Comparison of ENCODE assay signal across 8 mouse cellular contexts in the genomic region with DNA sequence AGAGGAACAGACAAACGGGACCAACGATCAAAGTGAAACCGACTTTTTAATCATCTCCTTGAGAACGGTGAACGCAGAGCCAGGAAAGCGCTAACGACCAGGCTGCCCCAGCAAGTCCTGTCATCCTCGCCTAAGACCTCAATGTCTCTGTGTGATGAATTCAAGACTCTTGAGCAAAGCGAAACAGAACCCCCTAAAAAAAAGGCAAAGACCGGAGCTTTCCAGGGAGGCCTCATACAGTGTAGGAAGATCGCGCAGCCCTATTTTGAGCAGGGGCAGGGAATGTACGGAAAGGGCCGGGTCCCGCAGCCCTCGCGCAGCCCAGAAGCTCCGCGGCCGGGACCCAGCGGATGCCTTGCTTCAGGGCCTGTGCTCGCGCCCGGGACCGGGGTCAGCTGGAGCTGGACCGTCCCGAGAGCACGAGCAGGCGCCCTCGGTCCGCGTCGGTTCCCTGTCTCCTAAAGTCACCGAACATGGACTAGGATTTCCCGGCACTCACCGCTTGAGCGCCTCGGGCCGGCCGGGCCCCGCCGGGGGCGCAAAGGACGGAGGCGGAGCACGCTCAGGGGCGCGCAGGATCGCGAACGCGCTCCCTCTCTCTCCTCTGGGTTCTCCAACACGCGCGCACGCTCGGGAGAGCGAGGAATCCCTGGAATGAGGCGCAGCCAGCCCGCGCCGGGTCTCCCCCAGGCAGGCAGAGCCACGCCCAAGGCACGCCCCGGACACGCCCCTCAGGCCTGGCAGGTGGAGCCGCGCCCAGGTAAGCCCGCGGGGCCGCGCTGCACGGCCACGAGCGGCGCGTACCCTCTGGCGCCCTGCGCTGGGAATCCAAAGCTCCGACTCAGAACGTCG. TPM values are rescaled to one million over a fixed set of nuclear protein-coding genes. Genes with fewer than 3 reads are reported as not detected.
DNase-seq lines count a peak whose midpoint lies in the region; ATAC-seq and TF ChIP-seq lines count a peak whose summit lies in the region.

No protein-coding gene starts in this region.

- no peak; the same call in 1 of the 2 replicates for ATAC-seq in megakaryocyte-erythroid progenitor cell, adult 5-6 weeks (replicated peaks; ENCODE audit: low FRiP score, low TSS enrichment, poor library complexity, severe bottlenecking)

- DNase-seq in ZHBTc4 (ENCODE audit: low read depth, low spot score) = peak; percentile 99
- peak; percentile 29 to 56 for DNase-seq in cerebellum, postnatal 4 days (ENCODE audit: low spot score in 2 of 2)
- DNase-seq in gastrocnemius, postnatal 10 days = peak; percentile 71
- DNase-seq in induced T-regulatory cell, adult 2 months (ENCODE audit: low read depth) = peak; percentile 62
- peak; percentile 87 to 89 for DNase-seq in left cerebral cortex, adult 2 months (ENCODE audit: extremely low spot score in 1 of 2, low spot score in 2 of 2)
- peak; percentile 91 to 96 for DNase-seq in lung, postnatal 4 days
- peak; percentile 93 for DNase-seq in right cerebral cortex, postnatal 25 days

- no peak for TF ChIP-seq CTCF in left cerebral cortex, adult 2 months (IDR thresholded peaks at IDR 0.05)

- H3K27ac ChIP-seq in left cerebral cortex, adult 2 months = peak overlapping the region; percentile 86

- intact Hi-C loops in left cerebral cortex, adult 2 months (cut with DNase I) = loop anchor here (2.0 to 5.0 kb wide), 2 partner anchors 39 to 40 kb away; no protein-coding TSS in a partner anchor

- H3K4me3 ChIP-seq in left cerebral cortex, adult 2 months = peak overlapping the region; percentile 82

RNA-seq across cellular contexts. Expression of a gene that starts 1.2 kb away (rescaled TPM):
- 10 to 100 TPM; 23.5 to 31.8 TPM for total RNA-seq in gastrocnemius, postnatal 10 days (2021)
- total RNA-seq in left cerebral cortex, adult 2 months (2021) = 10 to 100 TPM; 61.4 to 63.8 TPM
- total RNA-seq in megakaryocyte-erythroid progenitor cell, adult 5-6 weeks (2014; fragmentation: Nextera tagmentation) = 19.1 and 28.6 TPM in 2 replicates
- total RNA-seq in megakaryocyte-erythroid progenitor cell, adult 5-6 weeks (2017) = 22.2 and 25.9 TPM in 2 replicates

Comparison
In these comparisons a context has a peak if more than half of its experiments do, and no peak if none do; other contexts are left out.
1. DNase-seq: peak in every context shown above with its lines; median percentile 99 in ZHBTc4; 94 in lung, postnatal 4 days; 93 in right cerebral cortex, postnatal 25 days; 88 in left cerebral cortex, adult 2 months; 71 in gastrocnemius, postnatal 10 days; 62 in induced T-regulatory cell, adult 2 months; 42 in cerebellum, postnatal 4 days.